Mouse (Mus musculus) limb, embryonic 12.5 days (tissue): ENCODE measurements around the gene Cyp39a1. TPM values are rescaled to one million over a fixed set of nuclear protein-coding genes. Genes with fewer than 3 reads are reported as not detected.

Experiments
- ATAC-seq: fragments of 200-750 bp; cut with Nextera tagmentation; 2 replicates; pipeline ENCODE4 v1.8.0; 2017; ENCODE audit warnings: low read depth, moderate TSS enrichment; ENCODE audit not compliant: insufficient number of reproducible peaks, insufficient read depth, low FRiP score, low TSS enrichment
- H3K27ac ChIP-seq: fragments of 300-500 bp; sonication (generic); 2 replicates; pipeline ENCODE4 v1.5.1; 2016; ENCODE audit warnings: mild to moderate bottlenecking, moderate library complexity
- H3K27me3 ChIP-seq: fragments of 300-500 bp; sonication (generic); 2 replicates; pipeline ENCODE4 v1.6.1; 2016; ENCODE audit warnings: mild to moderate bottlenecking, moderate library complexity
- H3K36me3 ChIP-seq: fragments of 300-500 bp; sonication (generic); 2 replicates; pipeline ENCODE4 v1.6.1; 2016; ENCODE audit warnings: mild to moderate bottlenecking, moderate library complexity
- H3K4me1 ChIP-seq: fragments of 300-500 bp; sonication (generic); replicated peaks from 2 replicates; pipeline ENCODE4 v1.6.1; 2016
- H3K4me2 ChIP-seq: fragments of 300-500 bp; sonication (generic); 2 replicates; pipeline ENCODE4 v1.6.1; 2016; ENCODE audit warnings: mild to moderate bottlenecking, moderate library complexity
- H3K4me3 ChIP-seq: fragments of 300-500 bp; sonication (generic); replicated peaks from 2 replicates; pipeline ENCODE4 v1.5.1; 2016; ENCODE audit warnings: mild to moderate bottlenecking
- H3K9ac ChIP-seq: fragments of 300-500 bp; sonication (generic); replicated peaks from 2 replicates; pipeline ENCODE4 v1.6.1; 2016; ENCODE audit warnings: mild to moderate bottlenecking, moderate library complexity
- H3K9me3 ChIP-seq: fragments of 300-500 bp; sonication (generic); 2 replicates; pipeline ENCODE4 v1.6.1; 2016; ENCODE audit warnings: mild to moderate bottlenecking, moderate library complexity
- WGBS: fragments of 180-500 bp; shearing (Covaris S2); methylation state at CpG from one replicate; pipeline ENCODE4 v1.1.7; 2016; 5-methylcytosine and 5-hydroxymethylcytosine counted together
- polyA plus RNA-seq: library from polyadenylated mRNA; unstranded; fragments of >200 nt; fragmentation: Nextera tagmentation; extraction: Ambion mirVana; gene quantifications from 2 replicates; pipeline ENCODE4 v1.2.1, GENCODE M21; 2016

Gene Cyp39a1
- polyA plus RNA-seq, 1 experiment from 2014 or later, result 30.5 TPM

GRCm38 (mm10) chr17:43789376-43789775 lies 122.2 kb downstream of the Cyp39a1 start:
- H3K4me1 ChIP-seq, result no peaks in the 10 kb centered on the region

GRCm38 (mm10) chr17:43791751-43792150 lies 124.5 kb downstream of the Cyp39a1 start:
- Histone ChIP-seq H3K4me1 (no peaks in the 10 kb centered on the region), H3K9ac (no peak overlapping the region), H3K27ac (no peak overlapping the region), H3K4me2 (no peak overlapping the region), H3K36me3 (no peaks in the 10 kb centered on the region), H3K4me3 (no peak overlapping the region), H3K9me3 (no peaks in the 10 kb centered on the region), H3K27me3 (no peaks in the 10 kb centered on the region)
- 84% methylated on average over 3 of the region's 3 CpGs for WGBS
- ATAC-seq, result no peak

More at GRCm38 (mm10) chr17:43789376-43789775, 122.2 kb downstream of the Cyp39a1 start:
- no peaks in the 10 kb centered on the region for H3K9me3 ChIP-seq
- H3K9ac ChIP-seq, result no peak overlapping the region
- H3K27ac ChIP-seq, result no peak overlapping the region
- no peak overlapping the region for H3K4me3 ChIP-seq
- no peaks in the 10 kb centered on the region for H3K27me3 ChIP-seq
- no peak for ATAC-seq
- H3K4me2 ChIP-seq, result no peak overlapping the region
- H3K36me3 ChIP-seq, result no peaks in the 10 kb centered on the region

- H3K27ac ChIP-seq, result no peak overlapping the region
- WGBS, result 69% methylated on average over 1 of the region's 1 CpGs
Observed at GRCm38 (mm10) chr17:43794731-43795280, 127.6 kb downstream of the Cyp39a1 start.

More at GRCm38 (mm10) chr17:43794731-43795280, 127.6 kb downstream of the Cyp39a1 start:
- Histone ChIP-seq H3K9me3 (no peaks in the 10 kb centered on the region), H3K4me2 (no peak overlapping the region), H3K4me1 (no peaks in the 10 kb centered on the region), H3K9ac (no peak overlapping the region), H3K27me3 (peaks cover 4% of the 10 kb centered on the region), H3K4me3 (no peak overlapping the region), H3K36me3 (no peaks in the 10 kb centered on the region)
- ATAC-seq, result no peak

Other genes with a start within 250 kb of the Cyp39a1 start
- gene Mep1a, start 164.6 kb upstream of the Cyp39a1 start, polyA plus RNA-seq, result not detected in 2 replicates
- gene Ankrd66, start 123.8 kb upstream of the Cyp39a1 start, polyA plus RNA-seq, result not detected in 2 replicates
- gene Pla2g7, start 99.3 kb upstream of the Cyp39a1 start, polyA plus RNA-seq, result 6.4 and 7.6 TPM in 2 replicates
- gene Tdrd6, start 37.1 kb upstream of the Cyp39a1 start, polyA plus RNA-seq, result 0.04 TPM in 1 of 2 replicates, not detected in the other
- gene Slc25a27, start 211 bp upstream of the Cyp39a1 start, polyA plus RNA-seq, result 49.3 and 55.9 TPM in 2 replicates
- 2.0 TPM in 2 replicates for gene Rcan2, start 133.9 kb downstream of the Cyp39a1 start, polyA plus RNA-seq